Mouse (Mus musculus) limb, embryonic 11.5 days (tissue): ENCODE results near the gene Rassf5. TPM values are rescaled to one million over a fixed set of nuclear protein-coding genes. Genes with fewer than 3 reads are reported as not detected.
"Not testable (repeated sequence)": the region's sequence is repeated elsewhere in the genome, so short reads cannot be mapped to it uniquely, and the experiment has no call there.

Experiments
- ATAC-seq: fragments of 200-750 bp; cut with Nextera tagmentation; 2 replicates; pipeline ENCODE4 v1.8.0; 2017; ENCODE audit warnings: low read depth; ENCODE audit not compliant: insufficient number of reproducible peaks, low FRiP score, low TSS enrichment
- DNase-seq: peaks from one replicate; pipeline ENCODE4 v3.0.0-alpha.2; 2015; ENCODE audit warnings: low spot score
- H3K27ac ChIP-seq: fragments of 300-500 bp; sonication (generic); replicated peaks from 2 replicates; pipeline ENCODE4 v1.5.1; 2014; ENCODE audit warnings: low read depth, mild to moderate bottlenecking, low read length
- H3K27me3 ChIP-seq: fragments of 300-500 bp; sonication (generic); 2 replicates; pipeline ENCODE4 v1.6.1; 2014; ENCODE audit warnings: mild to moderate bottlenecking, low read length, mixed read lengths; ENCODE audit not compliant: control insufficient read depth, insufficient read depth
- H3K36me3 ChIP-seq: fragments of 300-500 bp; sonication (generic); 2 replicates; pipeline ENCODE4 v1.6.1; 2014; ENCODE audit warnings: mild to moderate bottlenecking, low read length, moderate library complexity, mixed read lengths; ENCODE audit not compliant: control insufficient read depth, insufficient read depth
- H3K4me1 ChIP-seq: fragments of 300-500 bp; sonication (generic); 2 replicates; pipeline ENCODE4 v1.6.1; 2014; ENCODE audit warnings: low read length, mixed read lengths; ENCODE audit not compliant: control insufficient read depth, insufficient read depth
- H3K4me2 ChIP-seq: fragments of 300-500 bp; sonication (generic); 2 replicates; pipeline ENCODE4 v1.6.1; 2014; ENCODE audit warnings: low read depth, mild to moderate bottlenecking, moderate library complexity; ENCODE audit not compliant: severe bottlenecking
- H3K4me3 ChIP-seq: fragments of 300-500 bp; sonication (generic); 2 replicates; pipeline ENCODE4 v1.5.1; 2014; ENCODE audit warnings: low read depth, low read length
- H3K9ac ChIP-seq: fragments of 300-500 bp; sonication (generic); 2 replicates; pipeline ENCODE4 v1.6.1; 2014; ENCODE audit warnings: mild to moderate bottlenecking, low read length
- H3K9me3 ChIP-seq: fragments of 300-500 bp; sonication (generic); 2 replicates; pipeline ENCODE4 v1.6.1; 2016; ENCODE audit warnings: low read length; ENCODE audit not compliant: control insufficient read depth
- WGBS: fragments of 180-500 bp; shearing (Covaris S2); extraction: QIAGEN DNeasy Blood & Tissue Kit; methylation state at CpG from one replicate; pipeline ENCODE4 v1.1.7; 2014; 5-methylcytosine and 5-hydroxymethylcytosine counted together
- polyA plus RNA-seq: library from polyadenylated mRNA; unstranded; fragments of >200 nt; fragmentation: Nextera tagmentation; extraction: Ambion mirVana; gene quantifications from 2 replicates; pipeline ENCODE4 v1.2.1, GENCODE M21; 2014

Rassf5 gene
- polyA plus RNA-seq, 1 experiment from 2014 or later = 1.2 TPM

DNA sequence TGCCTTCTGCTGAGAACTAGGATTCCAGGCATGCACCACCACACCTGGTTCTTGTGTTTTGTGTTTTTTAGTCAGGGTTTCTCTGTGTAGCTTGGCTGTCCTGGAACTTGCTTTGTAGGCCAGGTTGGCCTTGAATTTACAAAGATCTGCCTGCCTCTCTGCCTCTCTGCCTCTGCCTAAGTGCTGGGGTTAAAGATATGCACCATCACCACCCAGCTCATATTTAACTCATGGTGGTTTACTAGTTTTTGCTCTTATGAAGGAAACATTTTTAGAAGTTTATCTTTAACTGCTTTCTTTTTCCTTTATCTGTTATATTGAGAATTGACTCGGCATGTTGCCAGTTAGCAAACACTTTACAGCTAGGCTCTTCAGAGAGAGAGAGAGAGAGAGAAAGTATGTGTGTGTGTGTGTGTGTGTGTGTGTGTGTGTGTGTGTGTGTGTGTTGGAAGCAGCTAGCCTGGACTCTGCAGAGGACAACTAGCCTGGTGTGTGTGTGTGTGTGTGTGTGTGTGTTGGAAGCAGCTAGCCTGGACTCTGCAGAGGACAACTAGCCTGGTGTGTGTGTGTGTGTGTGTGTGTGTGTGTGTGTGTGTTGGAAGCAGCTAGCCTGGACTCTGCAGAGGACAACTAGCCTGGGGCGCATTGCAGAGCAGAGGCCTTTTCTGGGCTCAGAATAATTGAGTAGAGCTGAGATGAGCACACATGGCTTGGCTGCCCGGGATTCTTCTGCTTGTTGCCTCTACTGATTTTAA is 85.3 kb downstream of the Rassf5 start:
- H3K36me3 ChIP-seq = peaks cover 17% of the 10 kb centered on the region; the same call in 1 of the 2 replicates
- not testable (repeated sequence) for H3K4me3 ChIP-seq, H3K9me3 ChIP-seq, H3K27ac ChIP-seq, H3K4me2 ChIP-seq, H3K9ac ChIP-seq, H3K27me3 ChIP-seq, ATAC-seq, H3K4me1 ChIP-seq, DNase-seq
- 96% methylated on average over 3 of the region's 3 CpGs for WGBS

DNA sequence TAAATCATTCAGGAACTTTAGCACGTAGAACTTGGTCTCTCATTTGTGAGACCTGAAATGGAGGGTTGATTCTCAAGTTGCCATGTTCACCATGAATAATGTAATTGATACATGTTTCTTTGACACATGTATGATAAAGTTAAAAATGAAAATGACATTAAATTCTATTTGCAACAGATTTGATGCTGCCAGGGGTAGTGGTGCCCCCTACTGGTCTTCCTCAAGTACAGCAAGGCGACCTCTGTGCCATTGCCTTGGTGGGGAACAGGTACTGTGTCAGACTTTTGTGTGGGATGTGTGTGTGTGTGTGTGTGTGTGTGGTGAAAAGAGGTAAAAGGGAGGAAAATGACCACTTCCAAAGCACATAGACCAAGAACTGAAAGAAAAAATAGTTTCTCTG is 89.6 kb downstream of the Rassf5 start:
- H3K4me2 ChIP-seq = no peak overlapping the region
- peaks cover 6% of the 10 kb centered on the region; the same call in 1 of the 2 replicates for H3K4me1 ChIP-seq
- H3K9ac ChIP-seq = no peak overlapping the region
- no peak overlapping the region for H3K4me3 ChIP-seq
- no peaks in the 10 kb centered on the region for H3K27me3 ChIP-seq
- ATAC-seq (no peak), DNase-seq (peak; percentile 59)
- WGBS = 55% methylated on average over 2 of the region's 2 CpGs
- H3K36me3 ChIP-seq = no peaks in the 10 kb centered on the region
- H3K9me3 ChIP-seq = no peaks in the 10 kb centered on the region
- no peak overlapping the region for H3K27ac ChIP-seq

DNA sequence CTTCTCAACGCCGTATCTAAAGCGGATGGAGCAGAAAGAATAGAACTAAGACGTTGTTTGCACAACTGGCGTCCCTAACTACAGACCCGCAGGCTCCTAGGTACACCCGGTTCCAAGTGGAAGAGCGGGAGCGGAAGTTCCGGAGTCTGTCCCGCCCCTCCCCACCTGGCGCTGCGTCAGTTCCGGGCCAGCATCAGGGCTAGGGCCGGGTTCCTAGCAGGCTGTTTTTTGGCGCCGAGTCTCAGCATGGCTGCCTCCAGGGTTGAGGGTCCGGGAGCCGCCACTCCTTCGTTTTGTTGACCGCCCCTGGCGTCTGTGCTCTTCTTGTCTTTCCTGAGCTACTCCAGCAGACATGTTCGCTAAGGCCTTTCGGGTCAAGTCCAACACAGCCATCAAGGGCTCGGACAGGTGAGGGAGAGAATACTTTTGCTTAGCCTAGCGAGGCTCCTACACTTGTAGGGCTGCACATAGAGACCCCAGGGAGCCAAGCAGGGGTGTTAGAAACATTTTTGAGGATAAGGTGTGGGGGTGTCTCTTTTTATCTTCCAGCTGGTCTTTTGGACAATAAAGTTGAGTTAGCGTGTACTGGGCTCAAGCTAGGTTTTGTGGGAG is 91.9 kb downstream of the Rassf5 start, which contains the start of gene Eif2d:
Eif2d (plus strand) TSS at position 164 of the 612 bp plus-strand sequence.
- H3K4me3 ChIP-seq = peak within 1 kb of the TSS; percentile 83
- H3K9me3 ChIP-seq = no peaks in the 10 kb centered on the region
- H3K27me3 ChIP-seq = no peaks in the 10 kb centered on the region
- H3K27ac ChIP-seq = no peak within 1 kb of the TSS
- WGBS = 2% methylated on average over 27 of the region's 27 CpGs
- DNase-seq = peak; percentile 91
- no peaks in the 10 kb centered on the region for H3K36me3 ChIP-seq
- H3K4me1 ChIP-seq = peaks cover 6% of the 10 kb centered on the region; the same call in 1 of the 2 replicates
- peak within 1 kb of the TSS; percentile 85 for H3K4me2 ChIP-seq
- peak within 1 kb of the TSS; percentile 80 for H3K9ac ChIP-seq
- ATAC-seq = peak; percentile 96

GRCm38 (mm10) chr1:131149496-131149895 is 95.6 kb downstream of the Rassf5 start:
- H3K27ac ChIP-seq = no peak overlapping the region
- DNase-seq (no peak), ATAC-seq (no peak)
- H3K4me3 ChIP-seq = no peak overlapping the region
- H3K36me3 ChIP-seq = no peaks in the 10 kb centered on the region
- no peak overlapping the region for H3K9ac ChIP-seq
- peaks cover 6% of the 10 kb centered on the region; the same call in 1 of the 2 replicates for H3K4me1 ChIP-seq
- H3K9me3 ChIP-seq = no peaks in the 10 kb centered on the region
- no peaks in the 10 kb centered on the region for H3K27me3 ChIP-seq
- H3K4me2 ChIP-seq = no peak overlapping the region
- WGBS = 81% methylated on average over 1 of the region's 1 CpGs

DNA sequence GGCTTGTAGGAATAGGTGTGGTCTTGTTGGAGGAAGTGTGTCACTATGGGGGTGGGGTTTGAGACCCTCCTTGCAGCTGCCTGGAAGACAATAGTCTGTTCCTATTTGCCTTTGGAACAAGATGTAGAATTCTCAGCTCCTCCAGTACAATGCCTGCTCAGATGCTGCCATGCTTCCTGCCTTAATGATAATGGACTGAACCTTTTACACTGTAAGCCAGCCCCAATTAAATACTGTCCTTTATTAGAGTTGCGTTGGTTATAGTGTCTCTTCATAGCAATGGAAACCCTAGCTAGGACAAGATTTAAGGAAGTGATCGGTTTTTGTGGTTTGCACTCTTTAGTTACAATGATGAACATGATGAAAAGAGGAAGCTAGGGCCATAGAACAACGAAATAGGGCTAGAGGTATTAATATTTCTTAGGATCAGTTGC is 98.9 kb downstream of the Rassf5 start:
- H3K9me3 ChIP-seq = no peaks in the 10 kb centered on the region
- DNase-seq (no peak), ATAC-seq (no peak)
- H3K4me3 ChIP-seq = no peak overlapping the region
- no peaks in the 10 kb centered on the region for H3K27me3 ChIP-seq
- H3K9ac ChIP-seq = no peak overlapping the region
- no peak overlapping the region for H3K27ac ChIP-seq
- WGBS = 88% methylated on average over 3 of the region's 3 CpGs
- H3K4me2 ChIP-seq = no peak overlapping the region
- no peaks in the 10 kb centered on the region for H3K4me1 ChIP-seq
- no peaks in the 10 kb centered on the region for H3K36me3 ChIP-seq

DNA sequence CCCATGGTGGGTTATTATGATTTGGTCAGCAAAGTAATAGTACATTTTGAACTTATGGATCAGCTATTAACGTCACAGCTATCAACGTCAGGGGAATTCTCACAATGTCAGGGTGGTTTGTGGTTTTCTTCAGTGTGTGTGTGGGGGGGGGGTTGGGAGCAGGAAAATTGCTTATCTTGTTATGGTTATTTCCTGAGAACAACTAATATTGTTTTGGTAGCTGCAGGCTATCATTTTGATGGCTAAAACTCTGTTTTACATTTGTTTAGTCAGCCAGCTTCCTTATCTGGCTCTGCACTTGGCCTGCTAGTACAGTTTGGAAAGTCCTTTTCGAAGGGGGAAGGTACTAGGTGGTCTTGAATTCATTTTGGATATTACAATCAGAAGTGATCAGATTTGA is 99.8 kb downstream of the Rassf5 start:
- H3K4me3 ChIP-seq, H3K9me3 ChIP-seq, H3K27me3 ChIP-seq, DNase-seq, ATAC-seq, H3K27ac ChIP-seq, H3K4me1 ChIP-seq, H3K9ac ChIP-seq, H3K36me3 ChIP-seq, H3K4me2 ChIP-seq: not testable (repeated sequence)
- WGBS = 91% methylated on average over 3 of the region's 3 CpGs

GRCm38 (mm10) chr1:131142472-131142871 is 102.6 kb downstream of the Rassf5 start:
- Histone ChIP-seq H3K27ac (no peak overlapping the region), H3K27me3 (no peaks in the 10 kb centered on the region), H3K9me3 (no peaks in the 10 kb centered on the region), H3K4me1 (no peaks in the 10 kb centered on the region), H3K4me2 (no peak overlapping the region), H3K9ac (no peak overlapping the region), H3K4me3 (no peak overlapping the region), H3K36me3 (no peaks in the 10 kb centered on the region)
- DNase-seq = no peak
- WGBS = 65% methylated on average over 1 of the region's 1 CpGs
- ATAC-seq = no peak

DNA sequence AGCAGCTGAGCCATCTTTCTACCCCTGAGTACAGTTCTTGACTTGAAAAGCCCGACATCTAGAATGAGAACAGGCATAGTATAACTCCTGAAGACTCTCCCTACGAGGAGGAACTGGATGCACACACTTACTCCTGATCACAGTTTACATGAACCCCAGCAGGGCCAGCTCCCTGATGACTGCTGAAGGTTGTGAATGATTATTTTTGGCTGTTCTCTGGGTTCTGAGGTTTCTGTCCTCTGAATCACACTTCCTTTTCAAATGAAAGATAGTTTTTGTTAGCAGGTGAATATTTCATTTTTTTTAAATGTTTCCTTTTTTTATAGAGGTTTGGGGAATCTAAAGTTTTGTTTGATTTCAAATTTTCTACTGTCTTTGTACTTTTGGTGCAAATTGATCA is 103.6 kb downstream of the Rassf5 start:
- no peaks in the 10 kb centered on the region for H3K9me3 ChIP-seq
- no peak overlapping the region for H3K4me3 ChIP-seq
- no peak overlapping the region for H3K4me2 ChIP-seq
- H3K27me3 ChIP-seq = no peaks in the 10 kb centered on the region
- no peak for ATAC-seq
- H3K36me3 ChIP-seq = no peaks in the 10 kb centered on the region
- no peak overlapping the region for H3K9ac ChIP-seq
- no peak for DNase-seq
- H3K4me1 ChIP-seq = 0 out of 2 replicates have a peak, but pooled peaks cover 2% of the 10 kb centered on the region
- no peak overlapping the region for H3K27ac ChIP-seq
- WGBS = 70% methylated on average over 2 of the region's 2 CpGs
